In genomic region chr1:74964494-74965215, GRCm38 (mm10) we compare ENCODE assay signal across 8 mouse cellular contexts. TPM values are rescaled to one million over a fixed set of nuclear protein-coding genes. Genes with fewer than 3 reads are reported as not detected.
A peak's percentile ranks its signal among the peaks of the same experiment; 100 is the strongest.
DNase-seq lines count a peak whose midpoint lies in the region; ATAC-seq and TF ChIP-seq lines count a peak whose summit lies in the region.

No protein-coding gene starts in this region.

- peak; percentile 87 for DNase-seq in MN1 (ENCODE audit: low spot score)
- peak; percentile 68 to 73 for DNase-seq in cerebellum, adult 18-20 months
- DNase-seq in forebrain, postnatal 0 days: peak; percentile 65
- peak; percentile 88 for DNase-seq in heart, postnatal 4 days
- DNase-seq in layer of hippocampus, adult 2 months (ENCODE audit: low spot score in 2 of 2): peak; percentile 46 to 70
- DNase-seq in retina, embryonic 14.5 days (ENCODE audit: low spot score): peak; percentile 90
- peak; percentile 67 to 87 for DNase-seq in urinary bladder, postnatal 4 days (ENCODE audit: low spot score in 2 of 2)

- H3K9me3 ChIP-seq in forebrain, postnatal 0 days (ENCODE audit: low read length): no peaks in the 10 kb centered on the region
- H3K9me3 ChIP-seq in lung, embryonic 15.5 days: no peaks in the 10 kb centered on the region

- H3K9ac ChIP-seq in forebrain, postnatal 0 days: no peak overlapping the region
- H3K9ac ChIP-seq in lung, embryonic 15.5 days: peak overlapping the region; percentile 15; the same call in 1 of the 2 replicates

- ATAC-seq in forebrain, postnatal 0 days: 0 out of 2 replicates have a peak, but pooled peaks have one; percentile 45
- peak; percentile 69; the same call in 1 of the 2 replicates for ATAC-seq in lung, embryonic 15.5 days (ENCODE audit: borderline replicate concordance, extremely low read depth, low FRiP score, low TSS enrichment)

- no peaks in the 10 kb centered on the region for H3K27me3 ChIP-seq in forebrain, postnatal 0 days (ENCODE audit: insufficient read depth, low read length)
- peaks cover 8% of the 10 kb centered on the region; the same call in 1 of the 2 replicates for H3K27me3 ChIP-seq in lung, embryonic 15.5 days

- no peak overlapping the region for H3K4me3 ChIP-seq in forebrain, postnatal 0 days (ENCODE audit: low read depth, low read length)
- H3K4me3 ChIP-seq in layer of hippocampus, adult 2 months: no peak overlapping the region; the same call in 1 of the 2 replicates
- peak overlapping the region; percentile 5; the same call in 1 of the 2 replicates for H3K4me3 ChIP-seq in lung, embryonic 15.5 days

- H3K27ac ChIP-seq in forebrain, postnatal 0 days (ENCODE audit: low read depth, low read length): no peak overlapping the region
- H3K27ac ChIP-seq in layer of hippocampus, adult 2 months: no peak overlapping the region
- H3K27ac ChIP-seq in lung, embryonic 15.5 days: no peak overlapping the region

- peak overlapping the region; percentile 21; the same call in 1 of the 2 replicates for H3K4me2 ChIP-seq in forebrain, postnatal 0 days (ENCODE audit: low read depth)
- H3K4me2 ChIP-seq in lung, embryonic 15.5 days: peak overlapping the region; percentile 46

- peak; percentile 71 for TF ChIP-seq CTCF in forebrain, postnatal 0 days (IDR thresholded peaks at IDR 0.05; ENCODE audit: low read depth)
- TF ChIP-seq CTCF in layer of hippocampus, adult 2 months (conservative IDR thresholded peaks at IDR 0.05): peak; percentile 86

- 18% methylated on average over 16 of the region's 16 CpGs for WGBS in forebrain, postnatal 0 days
- 6% methylated on average over 16 of the region's 16 CpGs for WGBS in lung, embryonic 15.5 days

- H3K36me3 ChIP-seq in forebrain, postnatal 0 days (ENCODE audit: insufficient read depth): no peaks in the 10 kb centered on the region
- no peaks in the 10 kb centered on the region for H3K36me3 ChIP-seq in lung, embryonic 15.5 days

- no peaks in the 10 kb centered on the region for H3K4me1 ChIP-seq in forebrain, postnatal 0 days (ENCODE audit: insufficient read depth)
- peaks cover 6% of the 10 kb centered on the region; the same call in 1 of the 2 replicates for H3K4me1 ChIP-seq in lung, embryonic 15.5 days

RNA-seq across cellular contexts. Expression of gene Ihh, which starts 13.2 kb away (rescaled TPM):
- 0.08 and 0.29 TPM in 2 replicates for total RNA-seq in forebrain, postnatal 0 days (2014; rRNA removed)
- 0.11 and 0.19 TPM in 2 replicates for polyA plus RNA-seq in forebrain, postnatal 0 days (2015; fragmentation: Nextera tagmentation; extraction: Ambion mirVana)
- under 1 TPM; 0.18 to 0.26 TPM for total RNA-seq in heart, postnatal 4 days (2021)
- under 1 TPM; 0.23 to 0.27 TPM for total RNA-seq in layer of hippocampus, adult 2 months (2021)
- polyA plus RNA-seq in lung, embryonic 15.5 days (2015; fragmentation: Nextera tagmentation; extraction: Ambion mirVana): 0.06 and 0.07 TPM in 2 replicates

RNA-seq across cellular contexts. Expression of gene Cfap65, which starts 29.3 kb away (rescaled TPM):
- total RNA-seq in forebrain, postnatal 0 days (2014; rRNA removed): 2.1 and 3.4 TPM in 2 replicates
- polyA plus RNA-seq in forebrain, postnatal 0 days (2015; fragmentation: Nextera tagmentation; extraction: Ambion mirVana): 0.52 and 1.1 TPM in 2 replicates
- total RNA-seq in heart, postnatal 4 days (2021): not detected
- 1 to 10 TPM; 2.4 to 2.7 TPM for total RNA-seq in layer of hippocampus, adult 2 months (2021)
- polyA plus RNA-seq in lung, embryonic 15.5 days (2015; fragmentation: Nextera tagmentation; extraction: Ambion mirVana): 0.81 and 0.97 TPM in 2 replicates
